Mouse (Mus musculus) olfactory bulb, adult 2 months (tissue): ENCODE data around the gene Nemf. TPM values are rescaled to one million over a fixed set of nuclear protein-coding genes. Genes with fewer than 3 reads are reported as not detected.

Experiments used
- H3K27ac ChIP-seq: fragments of 200-500 bp; 2 replicates; pipeline ENCODE4 v1.5.1; 2012; ENCODE audit warnings: low read depth, low read length; ENCODE audit not compliant: insufficient read depth
- H3K4me1 ChIP-seq: fragments of 200-500 bp; 2 replicates; pipeline ENCODE4 v1.6.1; 2012; ENCODE audit warnings: low read length; ENCODE audit not compliant: control insufficient read depth, insufficient read depth
- H3K4me3 ChIP-seq: fragments of 200-500 bp; 2 replicates; pipeline ENCODE4 v1.5.1; 2012; ENCODE audit warnings: mild to moderate bottlenecking, low read depth, low read length, moderate library complexity; ENCODE audit not compliant: insufficient read depth
- CTCF ChIP-seq: fragments of 200-500 bp; IDR thresholded peaks from 2 replicates; pipeline ENCODE4 v1.5.1; 2012; ENCODE audit warnings: low read depth, mild to moderate bottlenecking, low read length, moderate library complexity; ENCODE audit not compliant: insufficient read depth
- POLR2A ChIP-seq: fragments of 200-500 bp; IDR thresholded peaks from 2 replicates; pipeline ENCODE4 v1.6.1; 2012; ENCODE audit warnings: mild to moderate bottlenecking, low read depth, low read length, moderate library complexity; ENCODE audit not compliant: insufficient read depth
- WGBS: fragments of 180-500 bp; shearing (Covaris S2); methylation state at CpG from one replicate; pipeline ENCODE4 v1.1.7; 2018; 5-methylcytosine and 5-hydroxymethylcytosine counted together
- polyA plus RNA-seq: library from polyadenylated mRNA; stranded (reverse); fragments of >200 nt; gene quantifications from 2 replicates; pipeline ENCODE4 v1.2.4, GENCODE M21; 2012; ENCODE audit warnings: low replicate concordance; ENCODE audit not compliant: missing spikeins, insufficient read depth, insufficient read length

Gene Nemf
- polyA plus RNA-seq, 1 experiment: not detected

- WGBS: 89% methylated on average over 8 of the region's 8 CpGs
- Histone ChIP-seq H3K4me3 (no peak overlapping the region), H3K4me1 (no peaks in the 10 kb centered on the region), H3K27ac (no peak overlapping the region)
- TF ChIP-seq POLR2A: no peak
- no peak for TF ChIP-seq CTCF
Observed at GRCm38 (mm10) chr12:69287535-69287934, 69.4 kb downstream of the Nemf start.

- Histone ChIP-seq H3K27ac (no peak overlapping the region), H3K4me1 (no peaks in the 10 kb centered on the region), H3K4me3 (no peak overlapping the region)
- 81% methylated on average over 7 of the region's 7 CpGs for WGBS
- no peak for TF ChIP-seq POLR2A
Observed at GRCm38 (mm10) chr12:69283146-69283545, 73.8 kb downstream of the Nemf start.

DNA sequence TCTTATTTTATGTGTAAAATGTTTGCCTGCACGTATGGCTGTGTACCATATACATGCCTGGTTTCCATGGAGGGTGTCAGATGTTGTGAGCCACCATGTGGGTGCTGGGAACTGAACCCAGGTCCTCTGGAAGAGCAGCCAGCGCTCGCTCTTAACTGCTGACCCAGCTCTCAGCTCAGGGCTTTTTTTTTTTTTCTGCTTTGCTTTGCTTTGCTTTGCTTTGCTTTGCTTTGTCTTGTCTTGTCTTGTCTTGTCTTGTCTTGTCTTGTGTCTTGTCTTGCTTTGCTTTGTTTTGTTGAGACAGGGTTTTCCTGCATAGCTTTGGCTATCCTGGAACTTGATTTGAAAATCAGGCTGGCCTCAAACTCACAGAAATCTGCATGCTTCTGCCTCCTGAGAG, 76.0 kb downstream of the Nemf start:
- 96% methylated on average over 3 of the region's 3 CpGs for WGBS
- Histone ChIP-seq H3K4me3 (no peak overlapping the region), H3K27ac (no peak overlapping the region), H3K4me1 (no peaks in the 10 kb centered on the region)
- no peak for TF ChIP-seq POLR2A
- TF ChIP-seq CTCF: no peak

DNA sequence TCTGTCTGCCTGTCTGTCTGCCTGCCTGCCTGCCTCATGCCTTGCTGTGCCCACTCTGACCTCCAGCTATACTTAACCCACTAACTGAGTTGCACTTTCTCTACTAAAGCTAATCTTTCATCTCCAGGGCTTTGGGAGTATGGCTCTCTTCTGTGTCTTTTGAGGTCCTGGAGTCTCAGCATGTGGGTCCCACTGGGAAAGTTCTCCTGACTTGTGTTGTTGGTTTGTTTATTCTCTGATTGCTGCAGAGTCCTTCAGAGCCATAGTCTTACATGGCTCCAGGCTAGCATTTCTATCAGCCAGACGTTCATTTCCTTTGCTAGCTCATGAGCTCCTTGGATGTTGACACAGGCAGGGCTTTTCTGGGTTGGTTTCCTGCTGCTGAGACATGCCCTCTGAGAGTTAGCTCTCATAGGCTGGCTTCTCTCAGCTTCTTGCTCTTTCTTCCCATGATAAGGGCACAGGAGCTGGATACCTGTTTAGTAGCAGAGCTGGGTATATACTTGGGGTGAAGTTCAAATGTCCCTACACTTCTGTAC, 77.0 kb downstream of the Nemf start:
- no peak overlapping the region for H3K27ac ChIP-seq
- TF ChIP-seq CTCF (no peak), POLR2A (no peak)
- no peak overlapping the region for H3K4me3 ChIP-seq
- no peaks in the 10 kb centered on the region for H3K4me1 ChIP-seq
- WGBS: 45% methylated on average over 1 of the region's 1 CpGs

DNA sequence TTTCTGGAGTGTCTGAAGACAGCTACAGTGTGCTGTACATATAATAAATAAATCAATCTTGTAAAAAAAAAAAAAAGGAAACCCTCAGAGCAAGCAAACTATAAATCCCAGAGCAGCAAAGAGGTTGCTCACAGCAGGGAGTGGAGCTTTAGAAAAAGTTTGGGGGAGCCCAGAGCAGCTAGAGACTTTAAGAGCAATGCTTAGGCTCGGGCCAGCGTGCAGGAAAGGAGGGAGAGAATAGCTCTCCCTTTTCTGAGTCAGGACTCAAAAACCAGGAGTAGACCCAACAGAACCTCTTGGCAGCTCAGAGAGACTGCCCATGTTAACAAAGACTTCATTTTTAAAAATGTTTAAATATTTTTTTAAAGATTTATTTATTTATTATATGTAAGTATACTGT, 88.0 kb downstream of the Nemf start:
- Histone ChIP-seq H3K27ac (no peak overlapping the region), H3K4me1 (0 out of 2 replicates have a peak, but pooled peaks cover 4% of the 10 kb centered on the region), H3K4me3 (no peak overlapping the region)
- TF ChIP-seq CTCF (no peak), POLR2A (no peak)
- 82% methylated on average over 2 of the region's 2 CpGs for WGBS

GRCm38 (mm10) chr12:69267956-69268632, 88.9 kb downstream of the Nemf start:
- Histone ChIP-seq H3K27ac (no peak overlapping the region), H3K4me3 (no peak overlapping the region), H3K4me1 (0 out of 2 replicates have a peak, but pooled peaks cover 4% of the 10 kb centered on the region)
- 60% methylated on average over 11 of the region's 11 CpGs for WGBS
- TF ChIP-seq POLR2A (no peak), CTCF (no peak)

DNA sequence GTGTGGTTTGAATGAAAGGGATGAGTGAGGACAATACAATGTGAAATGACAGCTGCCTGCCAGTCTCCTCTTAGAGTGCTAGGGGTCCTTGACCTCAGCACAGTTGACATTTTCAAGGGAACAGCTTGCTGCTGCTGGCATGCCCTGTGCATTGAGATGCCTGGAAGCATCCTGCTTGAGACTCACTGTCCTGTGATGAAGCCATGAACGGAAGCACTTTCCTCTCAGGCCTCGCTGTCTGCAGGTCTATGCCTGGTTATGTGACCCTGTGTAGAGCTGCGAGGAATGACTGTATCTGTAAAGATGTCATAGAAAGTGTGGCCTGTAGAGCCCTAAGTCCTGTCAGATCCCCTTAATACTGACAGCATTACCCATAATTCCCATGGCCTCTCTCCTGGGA, 91.9 kb downstream of the Nemf start:
- WGBS: 90% methylated on average over 3 of the region's 3 CpGs
- Histone ChIP-seq H3K27ac (no peak overlapping the region), H3K4me1 (0 out of 2 replicates have a peak, but pooled peaks cover 4% of the 10 kb centered on the region), H3K4me3 (no peak overlapping the region)
- TF ChIP-seq CTCF (no peak), POLR2A (no peak)

DNA sequence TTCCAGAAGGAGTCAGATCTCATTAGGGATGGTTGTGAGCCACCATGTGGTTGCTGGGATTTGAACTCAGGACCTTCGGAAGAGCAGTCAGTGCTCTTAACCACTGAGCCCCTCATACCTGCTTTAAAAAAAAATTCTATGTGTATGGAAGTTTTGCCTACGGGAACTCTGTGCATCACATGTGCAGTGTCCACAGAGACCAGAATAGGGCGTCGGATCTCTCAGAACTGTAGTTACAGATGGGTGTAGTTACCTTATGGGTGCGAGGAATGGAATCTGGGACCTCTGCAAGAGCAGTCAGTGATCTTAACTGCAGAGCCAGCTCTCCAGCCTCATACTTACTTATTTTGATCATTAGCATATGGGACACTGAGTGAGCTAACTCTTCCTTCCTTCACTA, 94.7 kb downstream of the Nemf start:
- Histone ChIP-seq H3K4me3 (no peak overlapping the region), H3K4me1 (no peaks in the 10 kb centered on the region), H3K27ac (no peak overlapping the region)
- 93% methylated on average over 5 of the region's 5 CpGs for WGBS
- no peak for TF ChIP-seq CTCF
- TF ChIP-seq POLR2A: no peak

Other genes with a start within 250 kb of the Nemf start
- not detected in 2 replicates for gene Rps29, start 198.0 kb downstream of the Nemf start, polyA plus RNA-seq
- gene Lrr1, start 188.4 kb downstream of the Nemf start, polyA plus RNA-seq: not detected in 2 replicates
- not detected in 2 replicates for gene Rpl36al, start 173.1 kb downstream of the Nemf start, polyA plus RNA-seq
- not detected in 2 replicates for gene Mgat2, start 173.0 kb downstream of the Nemf start, polyA plus RNA-seq
- not detected in 2 replicates for gene Gm49383, start 160.1 kb downstream of the Nemf start, polyA plus RNA-seq
- not detected in 2 replicates for gene Dnaaf2, start 158.7 kb downstream of the Nemf start, polyA plus RNA-seq
- gene Gm49384, start 152.9 kb downstream of the Nemf start, polyA plus RNA-seq: not detected in 2 replicates
- not detected in 2 replicates for gene Pole2, start 129.0 kb downstream of the Nemf start, polyA plus RNA-seq
- gene Klhdc1, start 116.0 kb downstream of the Nemf start, polyA plus RNA-seq: not detected in 2 replicates
- not detected in 2 replicates for gene Klhdc2, start 60.5 kb downstream of the Nemf start, polyA plus RNA-seq
- gene Arf6, start 15.0 kb upstream of the Nemf start, polyA plus RNA-seq: 607 TPM in 1 of 2 replicates, not detected in the other
- gene Gm9887, start 15.3 kb upstream of the Nemf start, polyA plus RNA-seq: not detected in 2 replicates
- gene Vcpkmt, start 225.9 kb upstream of the Nemf start, polyA plus RNA-seq: not detected in 2 replicates